Mouse (Mus musculus) ovary, adult 18-20 months (tissue): Measurements from ENCODE around the gene Fam208a.

Source experiments
- DNase-seq: peaks from one replicate; pipeline ENCODE4 v3.0.0; 2022; ENCODE audit warnings: low spot score, mixed read lengths

Fam208a gene

GRCm38 (mm10) chr14:27428573-27428972 lies at the start of gene Fam208a:
Fam208a (plus strand) TSS chr14:27428834.
- DNase-seq = peak; percentile 87

GRCm38 (mm10) chr14:27379404-27379803 lies 49.2 kb upstream of the Fam208a start:
- no peak for DNase-seq

DNA sequence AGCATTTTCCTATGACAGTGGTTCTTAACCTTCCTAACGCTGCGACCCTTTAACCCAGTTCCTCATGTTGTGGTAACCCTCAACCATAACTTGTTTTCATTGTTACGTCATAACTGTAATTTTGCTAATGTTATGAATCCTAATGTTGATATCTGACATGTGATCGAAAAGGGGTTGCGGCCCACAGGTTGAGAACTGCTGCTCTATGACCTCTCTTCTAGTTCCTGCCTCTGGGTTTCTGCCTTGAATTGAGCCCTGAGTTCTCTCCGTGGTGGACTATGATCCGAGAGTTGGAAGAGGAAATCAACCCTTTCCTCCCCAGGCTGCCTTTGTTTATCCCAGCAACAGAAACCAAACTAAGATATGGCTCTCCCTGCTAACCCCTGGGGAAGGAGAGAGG lies 47.2 kb upstream of the Fam208a start:
- no peak for DNase-seq

GRCm38 (mm10) chr14:27383321-27383830 lies 45.3 kb upstream of the Fam208a start:
- DNase-seq = no peak

DNA sequence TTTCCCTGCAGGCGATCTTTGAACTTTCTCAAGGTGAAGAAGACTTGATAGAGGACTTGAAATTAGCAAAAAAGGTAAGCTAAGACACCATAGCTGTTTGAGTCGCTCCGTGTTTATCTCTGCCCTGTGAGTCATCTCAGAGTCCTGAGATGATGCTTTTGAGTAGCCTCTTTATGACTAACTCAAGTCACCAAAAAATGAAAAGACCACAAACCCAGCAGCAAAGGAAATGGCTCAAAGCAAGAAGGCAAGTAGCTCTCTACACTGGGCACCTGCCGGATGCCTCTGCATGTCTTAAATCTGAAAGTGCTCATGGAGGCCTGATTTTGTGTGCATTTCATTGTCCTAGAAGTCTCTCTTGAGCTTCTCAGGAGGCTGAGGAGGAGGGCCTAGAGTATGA lies 44.5 kb upstream of the Fam208a start:
- no peak for DNase-seq

- DNase-seq = no peak
Measured at GRCm38 (mm10) chr14:27388616-27389015, 40.0 kb upstream of the Fam208a start.

GRCm38 (mm10) chr14:27389722-27390121 lies 38.9 kb upstream of the Fam208a start:
- DNase-seq = no peak

DNA sequence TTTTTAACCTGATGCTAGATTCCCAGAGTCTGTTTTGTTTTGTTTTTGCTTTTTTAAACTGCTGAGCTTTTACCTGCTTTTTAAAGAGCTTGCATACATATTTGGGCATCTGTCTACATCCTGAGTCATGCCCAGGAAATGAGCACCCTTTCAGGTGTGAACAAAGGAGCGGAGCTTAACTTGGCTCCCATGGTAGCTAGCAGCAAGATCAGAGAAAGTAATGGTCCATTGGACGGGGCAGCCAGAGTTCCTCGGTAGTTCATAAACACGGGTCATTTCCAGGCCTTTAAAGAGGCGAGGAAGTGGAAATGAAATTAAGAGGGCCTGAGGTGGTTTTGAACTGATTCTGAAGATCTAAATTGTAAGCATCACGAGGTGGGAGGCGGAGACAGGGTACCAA lies 38.0 kb upstream of the Fam208a start:
- DNase-seq = no peak

DNA sequence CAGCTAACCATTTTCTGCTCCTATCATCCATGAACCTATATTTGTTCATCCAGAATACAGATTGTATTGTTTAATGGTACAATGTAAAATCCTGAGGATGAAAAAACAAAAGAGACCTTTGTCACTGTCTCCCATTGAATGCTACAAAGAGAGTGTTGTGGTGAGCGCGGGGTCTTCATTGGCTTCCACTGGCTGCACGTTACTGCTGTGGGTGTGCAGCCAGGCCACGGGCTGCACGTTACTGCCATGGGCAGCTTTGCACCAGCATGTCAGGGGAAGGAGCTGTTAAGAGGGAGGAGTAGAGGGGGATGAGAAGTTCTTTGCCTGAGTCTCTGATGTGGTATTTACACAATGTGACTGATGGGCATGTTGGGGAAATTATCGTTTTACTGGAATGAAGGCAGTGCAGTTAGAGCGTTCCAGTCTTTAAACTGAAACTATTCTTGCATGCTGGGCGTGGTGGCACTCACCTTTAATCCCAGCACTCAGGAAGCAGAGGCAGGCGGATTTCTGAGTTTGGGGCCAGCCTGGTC lies 36.8 kb upstream of the Fam208a start:
- DNase-seq = no peak

DNA sequence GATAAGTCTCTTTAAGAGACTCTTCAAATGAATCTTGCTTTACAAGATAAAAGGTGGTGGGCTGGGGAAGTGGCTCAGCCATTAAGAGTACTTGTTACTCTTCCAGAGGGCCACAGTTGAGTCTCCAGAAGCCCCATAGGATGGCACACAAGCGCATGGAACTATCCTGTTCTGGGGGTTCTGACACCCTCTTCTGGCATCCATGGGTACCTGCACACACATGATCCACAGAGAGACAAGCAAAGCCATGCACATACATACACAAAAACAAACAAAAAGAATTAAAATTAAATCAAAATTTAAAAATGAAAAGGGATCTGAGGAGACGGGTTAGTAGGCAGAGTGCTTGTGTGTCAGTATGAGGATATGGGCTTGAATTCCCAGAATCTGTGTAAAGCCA lies 36.0 kb upstream of the Fam208a start:
- DNase-seq = no peak

DNA sequence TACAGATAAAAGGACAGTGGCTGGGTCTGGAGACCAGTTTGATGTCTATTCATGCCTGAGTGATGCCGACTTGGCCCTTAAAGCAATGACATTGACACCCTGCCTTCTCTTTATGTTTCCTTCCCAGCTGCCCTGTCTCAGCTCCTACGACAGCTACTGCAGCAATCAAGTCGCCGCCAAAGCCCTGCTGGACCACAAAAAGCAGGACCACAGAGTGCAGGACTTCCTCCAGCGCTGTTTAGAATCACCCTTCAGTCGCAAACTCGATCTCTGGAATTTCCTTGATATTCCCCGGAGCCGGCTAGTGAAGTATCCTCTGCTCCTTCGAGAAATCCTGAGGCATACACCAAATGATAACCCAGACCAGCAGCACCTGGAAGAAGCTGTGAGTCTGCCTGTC lies 34.8 kb upstream of the Fam208a start:
- DNase-seq = no peak

DNA sequence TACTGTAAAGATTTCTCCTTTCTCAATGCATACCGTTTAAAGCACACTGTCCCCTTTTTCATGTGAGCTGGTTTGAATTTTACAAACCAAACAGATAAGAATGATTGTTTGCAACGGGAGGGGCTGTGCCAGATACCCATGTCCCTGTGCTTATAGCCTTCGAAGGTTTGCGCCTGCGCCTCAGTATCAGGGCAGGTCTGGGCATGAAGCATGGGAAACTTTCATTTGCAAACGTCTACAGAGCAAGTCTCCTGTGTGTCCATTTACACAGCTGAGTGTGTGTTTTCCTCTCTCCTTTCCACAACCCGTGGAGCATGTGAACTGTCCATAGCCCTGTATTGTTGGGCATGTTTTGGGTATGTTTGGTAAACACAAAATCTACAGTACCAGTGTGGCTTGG lies 32.2 kb upstream of the Fam208a start:
- DNase-seq = no peak

DNA sequence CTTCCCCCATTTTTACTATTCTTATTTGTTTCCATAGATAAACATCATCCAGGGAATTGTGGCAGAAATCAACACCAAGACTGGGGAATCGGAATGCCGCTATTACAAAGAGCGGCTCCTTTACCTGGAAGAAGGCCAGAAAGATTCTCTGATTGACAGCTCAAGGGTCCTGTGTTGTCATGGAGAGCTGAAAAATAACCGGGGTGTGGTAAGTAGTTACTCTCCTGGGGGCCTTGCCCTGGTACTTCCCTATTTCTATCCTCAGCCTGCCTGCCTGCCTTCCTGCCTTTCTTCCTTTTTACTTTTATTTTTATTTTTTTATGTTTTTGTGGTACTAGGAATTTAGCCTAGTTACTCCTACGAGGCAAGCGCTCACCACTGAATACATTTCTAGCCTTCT lies 31.1 kb upstream of the Fam208a start:
- no peak for DNase-seq

GRCm38 (mm10) chr14:27400495-27400894 lies 28.1 kb upstream of the Fam208a start:
- no peak for DNase-seq

GRCm38 (mm10) chr14:27401717-27402278 lies 26.8 kb upstream of the Fam208a start:
- no peak for DNase-seq

DNA sequence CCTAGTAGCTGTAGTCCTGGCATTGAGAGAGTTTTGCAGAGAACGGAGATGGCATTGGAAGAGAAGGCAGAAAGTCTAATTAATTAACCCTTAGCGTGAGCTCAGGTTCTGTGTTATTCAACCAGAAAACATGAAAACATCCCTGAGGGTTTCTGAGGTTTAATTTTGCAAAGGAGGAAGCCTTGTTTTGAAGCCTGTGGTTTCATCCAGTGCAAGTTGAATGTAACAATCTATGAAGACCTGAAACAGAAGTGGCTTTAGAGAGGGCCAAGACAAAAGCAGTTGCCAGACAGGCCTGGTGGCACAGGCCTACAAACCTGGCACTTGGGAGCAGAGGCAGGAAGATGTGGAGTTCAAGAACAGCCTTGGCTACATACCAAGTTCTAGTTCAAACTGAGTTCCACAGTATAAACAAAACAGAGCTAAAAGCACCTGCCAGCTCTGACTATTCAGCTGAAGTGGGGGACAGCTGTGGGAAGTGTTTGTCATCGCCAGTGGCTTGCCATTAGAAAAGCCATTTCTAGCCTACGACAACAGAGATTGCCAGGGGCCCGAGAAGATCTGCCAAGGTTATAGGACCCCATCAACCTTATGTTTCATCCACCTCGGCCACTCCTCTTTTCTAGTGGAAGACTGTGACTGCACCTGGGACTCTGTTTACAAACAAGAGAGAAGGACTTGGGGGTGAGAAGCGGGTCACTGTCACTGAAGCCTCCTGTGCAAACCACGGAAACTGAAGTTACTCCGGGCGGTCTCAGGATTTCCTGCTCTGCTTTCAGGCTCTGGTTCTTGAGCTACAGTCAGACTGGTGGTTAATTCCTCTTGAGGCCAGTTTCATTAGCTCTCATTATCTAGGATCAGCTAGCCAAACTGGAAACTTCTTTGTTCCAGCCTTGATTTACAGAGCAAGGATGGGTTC lies 26.0 kb upstream of the Fam208a start:
- DNase-seq = no peak

- no peak for DNase-seq
Measured at GRCm38 (mm10) chr14:27405452-27405851, 23.2 kb upstream of the Fam208a start.

DNA sequence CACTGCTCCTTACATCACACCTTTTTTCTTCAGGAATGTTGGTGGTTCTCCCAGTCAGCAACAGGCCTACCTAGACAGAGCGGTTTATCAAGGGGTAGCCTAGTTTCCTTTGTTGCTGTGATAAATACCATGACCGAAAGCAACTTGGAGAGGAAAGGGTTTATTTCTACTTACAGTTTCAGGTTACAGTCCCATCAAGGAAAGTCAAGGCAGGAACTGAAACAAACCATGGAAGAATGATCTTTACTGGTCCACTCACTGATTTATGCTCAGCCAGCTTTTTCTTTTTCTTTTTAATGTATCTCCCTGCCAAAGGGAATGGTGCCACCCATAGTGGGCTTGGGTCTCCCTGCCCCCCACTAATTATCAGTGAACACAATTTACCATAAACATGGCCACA lies 22.7 kb upstream of the Fam208a start:
- no peak for DNase-seq

GRCm38 (mm10) chr14:27408240-27408639 lies 20.4 kb upstream of the Fam208a start:
- DNase-seq = no peak

DNA sequence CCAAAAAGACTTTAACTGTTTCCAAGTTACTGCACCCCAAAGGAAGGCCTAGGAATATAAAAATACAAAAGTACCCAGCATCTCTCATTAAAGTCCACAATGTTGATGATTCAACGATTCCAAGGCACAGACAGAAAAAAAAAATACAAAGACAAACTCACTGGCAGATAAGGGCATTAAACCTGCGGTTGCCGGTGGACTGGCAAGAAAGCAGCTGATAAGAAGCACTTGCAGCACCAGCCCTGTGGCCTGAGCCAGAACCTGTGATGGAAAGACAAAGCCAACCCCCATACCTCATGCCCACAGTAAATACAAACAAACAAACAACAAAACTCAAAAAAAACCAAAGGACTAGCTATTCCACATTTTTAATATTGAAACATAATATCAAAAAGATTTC lies 19.0 kb upstream of the Fam208a start:
- no peak for DNase-seq

DNA sequence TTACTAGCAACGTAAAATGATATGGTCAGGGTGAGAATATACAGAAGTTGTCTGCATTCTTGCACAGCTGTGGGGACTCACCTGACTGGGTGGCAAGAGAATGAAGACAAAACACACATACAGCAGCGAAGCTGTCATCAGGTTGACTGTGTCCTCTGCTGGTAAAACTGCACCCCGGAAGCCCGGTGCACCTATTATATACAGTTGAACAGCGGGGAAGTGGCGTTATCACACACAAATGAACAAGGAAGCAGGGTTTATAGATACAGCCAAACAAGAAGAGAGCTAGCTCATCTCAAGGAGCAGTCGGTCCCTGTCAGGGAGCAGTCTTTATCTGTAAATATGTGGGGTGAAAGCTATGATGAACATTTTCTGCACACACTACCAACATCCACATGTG lies 17.1 kb upstream of the Fam208a start:
- no peak for DNase-seq

GRCm38 (mm10) chr14:27412699-27413098 lies 15.9 kb upstream of the Fam208a start:
- no peak for DNase-seq

DNA sequence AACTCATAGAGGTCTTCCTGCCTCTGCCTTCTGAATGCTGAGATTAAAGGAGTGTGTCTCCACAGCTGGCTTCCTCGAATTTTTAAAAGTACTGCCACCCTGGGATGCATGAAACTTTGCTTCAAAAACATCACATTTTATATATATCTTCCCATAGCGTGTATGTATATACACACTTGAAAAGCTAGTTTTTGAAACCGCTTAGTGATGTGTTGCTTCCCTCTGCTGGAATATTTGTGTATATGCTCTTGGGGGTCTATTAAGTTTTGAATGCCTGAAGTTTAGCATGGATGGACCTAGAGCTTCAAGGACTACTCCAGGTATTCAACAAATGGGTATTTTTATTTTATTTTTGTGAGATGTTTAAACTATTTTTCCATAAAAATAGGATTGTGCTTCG lies 14.7 kb upstream of the Fam208a start:
- DNase-seq = no peak
